Comparison of ENCODE assay signal across 21 mouse cellular contexts in genomic region chr1:152039588-152039987, GRCm38 (mm10). TPM values are rescaled to one million over a fixed set of nuclear protein-coding genes. Genes with fewer than 3 reads are reported as not detected.
DNase-seq lines count a peak whose midpoint lies in the region; ATAC-seq and TF ChIP-seq lines count a peak whose summit lies in the region.
"Had no signal": no experiment of that assay in that cellular context is flagged by ENCODE, and none has a peak within 500 bp of the region (broad histone marks: within the 10 kb centered on the region; RNA-seq: fewer than 3 reads in every experiment).

No protein-coding gene starts in this region.

- WGBS in forebrain, embryonic 13.5 days: 78% methylated on average over 8 of the region's 8 CpGs
- 92% methylated on average over 8 of the region's 8 CpGs for WGBS in forebrain, embryonic 11.5 days
- 37% methylated on average over 8 of the region's 8 CpGs for WGBS in lung, embryonic 14.5 days
- WGBS in intestine, embryonic 15.5 days: 41% methylated on average over 8 of the region's 8 CpGs
- 30% methylated on average over 8 of the region's 8 CpGs for WGBS in small intestine, adult 2 months

- H3K36me3 ChIP-seq in forebrain, embryonic 13.5 days (ENCODE audit: poor library complexity, severe bottlenecking): no peaks in the 10 kb centered on the region
- H3K36me3 ChIP-seq in forebrain, embryonic 11.5 days (ENCODE audit: control insufficient read depth, insufficient read depth, low read length): no peaks in the 10 kb centered on the region
- no peaks in the 10 kb centered on the region for H3K36me3 ChIP-seq in lung, embryonic 14.5 days (ENCODE audit: insufficient read depth)
- H3K36me3 ChIP-seq in intestine, embryonic 15.5 days: no peaks in the 10 kb centered on the region
- no peaks in the 10 kb centered on the region for H3K36me3 ChIP-seq in small intestine, adult 2 months (ENCODE audit: control insufficient read depth, insufficient read depth, low read length)
- H3K36me3 ChIP-seq: heart, embryonic 13.5 days; hindbrain, embryonic 13.5 days; midbrain, embryonic 12.5 days had no signal

- H3K4me2 ChIP-seq in forebrain, embryonic 13.5 days: no peak overlapping the region
- no peak overlapping the region for H3K4me2 ChIP-seq in forebrain, embryonic 11.5 days (ENCODE audit: low read depth, low read length, severe bottlenecking)
- no peak overlapping the region for H3K4me2 ChIP-seq in lung, embryonic 14.5 days
- H3K4me2 ChIP-seq in intestine, embryonic 15.5 days (replicated peaks): peak overlapping the region; percentile 14; the same call in 1 of the 2 replicates
- H3K4me2 ChIP-seq: heart, embryonic 13.5 days; hindbrain, embryonic 13.5 days; midbrain, embryonic 12.5 days had no signal

- TF ChIP-seq CTCF in lung, embryonic 14.5 days (IDR thresholded peaks at IDR 0.05; ENCODE audit: low read depth): no peak
- no peak for TF ChIP-seq CTCF in small intestine, adult 2 months (IDR thresholded peaks at IDR 0.05; ENCODE audit: extremely low read depth, insufficient read length, insufficient replicate concordance, low read depth, low read length)

- no peaks in the 10 kb centered on the region for H3K9me3 ChIP-seq in forebrain, embryonic 13.5 days (replicated peaks)
- H3K9me3 ChIP-seq in forebrain, embryonic 11.5 days (ENCODE audit: control insufficient read depth, low read length): no peaks in the 10 kb centered on the region
- H3K9me3 ChIP-seq in lung, embryonic 14.5 days (ENCODE audit: low read depth, low read length): no peaks in the 10 kb centered on the region
- no peaks in the 10 kb centered on the region for H3K9me3 ChIP-seq in intestine, embryonic 15.5 days
- H3K9me3 ChIP-seq: heart, embryonic 13.5 days; hindbrain, embryonic 13.5 days; midbrain, embryonic 12.5 days had no signal

- TF ChIP-seq POLR2A in small intestine, adult 2 months (IDR thresholded peaks at IDR 0.05; ENCODE audit: low read depth, low read length): no peak

- 0 out of 2 replicates have a peak overlapping the region, but pooled peaks have one; percentile 0 for H3K27ac ChIP-seq in forebrain, embryonic 13.5 days
- no peak overlapping the region for H3K27ac ChIP-seq in forebrain, embryonic 11.5 days (ENCODE audit: low read depth, low read length)
- H3K27ac ChIP-seq in lung, embryonic 14.5 days (ENCODE audit: low read depth): no peak overlapping the region
- H3K27ac ChIP-seq in intestine, embryonic 15.5 days: peak overlapping the region; percentile 41; the same call in 1 of the 2 replicates
- H3K27ac ChIP-seq in small intestine, adult 2 months (ENCODE audit: insufficient read depth, low read depth, low read length): peak overlapping the region; percentile 69
- H3K27ac ChIP-seq: heart, adult 2 months; heart, embryonic 13.5 days; hindbrain, embryonic 13.5 days; midbrain, embryonic 12.5 days had no signal

- no peaks in the 10 kb centered on the region for H3K27me3 ChIP-seq in forebrain, embryonic 13.5 days
- H3K27me3 ChIP-seq in forebrain, embryonic 11.5 days (ENCODE audit: control insufficient read depth, insufficient read depth, low read length): no peaks in the 10 kb centered on the region
- no peaks in the 10 kb centered on the region for H3K27me3 ChIP-seq in lung, embryonic 14.5 days (ENCODE audit: insufficient read depth, low read length)
- H3K27me3 ChIP-seq in intestine, embryonic 15.5 days (replicated peaks): no peaks in the 10 kb centered on the region
- H3K27me3 ChIP-seq in small intestine, adult 2 months (ENCODE audit: control insufficient read depth, insufficient read depth, low read length): no peaks in the 10 kb centered on the region
- H3K27me3 ChIP-seq: heart, embryonic 13.5 days; hindbrain, embryonic 13.5 days; midbrain, embryonic 12.5 days had no signal

- no peak for DNase-seq in forebrain, embryonic 11.5 days (ENCODE audit: low spot score)
- peak; percentile 41 for DNase-seq in lung, embryonic 14.5 days
- DNase-seq in lung, postnatal 10 days: no peak
- DNase-seq in testis, postnatal 10 days (ENCODE audit: low spot score): no peak
- no peak for DNase-seq in cerebellum, postnatal 36 days
- DNase-seq: cerebellum, adult 11-12 months; cerebellum, postnatal 25 days; gastrocnemius, postnatal 14 days; heart, adult 2 months; heart, postnatal 36 days; kidney, postnatal 25 days; right cerebral cortex, postnatal 25 days; thymus, adult 2 months; thymus, postnatal 4 days had no signal

- H3K4me3 ChIP-seq in forebrain, embryonic 13.5 days: no peak overlapping the region
- no peak overlapping the region for H3K4me3 ChIP-seq in forebrain, embryonic 11.5 days (ENCODE audit: low read depth, low read length)
- no peak overlapping the region for H3K4me3 ChIP-seq in lung, embryonic 14.5 days (ENCODE audit: low read depth, low read length)
- no peak overlapping the region for H3K4me3 ChIP-seq in intestine, embryonic 15.5 days (replicated peaks)
- H3K4me3 ChIP-seq in small intestine, adult 2 months (ENCODE audit: low read depth, low read length): no peak overlapping the region
- H3K4me3 ChIP-seq: heart, adult 2 months; heart, embryonic 13.5 days; hindbrain, embryonic 13.5 days; midbrain, embryonic 12.5 days had no signal

- no peak overlapping the region for H3K9ac ChIP-seq in forebrain, embryonic 13.5 days
- no peak overlapping the region for H3K9ac ChIP-seq in forebrain, embryonic 11.5 days (ENCODE audit: low read length)
- no peak overlapping the region for H3K9ac ChIP-seq in lung, embryonic 14.5 days
- no peak overlapping the region for H3K9ac ChIP-seq in intestine, embryonic 15.5 days
- H3K9ac ChIP-seq: heart, embryonic 13.5 days; hindbrain, embryonic 13.5 days; midbrain, embryonic 12.5 days had no signal

- peaks cover 43% of the 10 kb centered on the region for H3K4me1 ChIP-seq in forebrain, embryonic 13.5 days
- no peaks in the 10 kb centered on the region for H3K4me1 ChIP-seq in forebrain, embryonic 11.5 days (replicated peaks; ENCODE audit: control insufficient read depth, insufficient read depth, low read length)
- peaks cover 7% of the 10 kb centered on the region for H3K4me1 ChIP-seq in lung, embryonic 14.5 days (ENCODE audit: insufficient read depth)
- peaks cover 23% of the 10 kb centered on the region for H3K4me1 ChIP-seq in intestine, embryonic 15.5 days (replicated peaks)
- peaks cover 26% of the 10 kb centered on the region for H3K4me1 ChIP-seq in small intestine, adult 2 months (ENCODE audit: control insufficient read depth, insufficient read depth, insufficient read length, low read length)

- ATAC-seq in forebrain, embryonic 13.5 days: no peak
- no peak for ATAC-seq in forebrain, embryonic 11.5 days (replicated peaks; ENCODE audit: low FRiP score)
- ATAC-seq in lung, embryonic 14.5 days (ENCODE audit: insufficient read depth): peak; percentile 52; the same call in 1 of the 2 replicates
- ATAC-seq in intestine, embryonic 15.5 days: peak; percentile 63
- ATAC-seq: inflammation-experienced regulatory T-cells, adult 6 months had no signal

RNA-seq across cellular contexts. Expression of gene 1700025G04Rik, which starts 50.3 kb away (rescaled TPM):
- polyA plus RNA-seq in forebrain, embryonic 13.5 days (2015; fragmentation: Nextera tagmentation; extraction: Ambion mirVana): 29.1 and 31.5 TPM in 2 replicates
- 25.6 and 28.7 TPM in 2 replicates for polyA plus RNA-seq in forebrain, embryonic 11.5 days (2014; fragmentation: Nextera tagmentation; extraction: Ambion mirVana)
- polyA plus RNA-seq in lung, embryonic 14.5 days (2014; fragmentation: Nextera tagmentation; extraction: Ambion mirVana): 24.9 and 27.4 TPM in 2 replicates
- 31.1 and 32.8 TPM in 2 replicates for polyA plus RNA-seq in intestine, embryonic 15.5 days (2015; fragmentation: Nextera tagmentation; extraction: Ambion mirVana)
- polyA plus RNA-seq in small intestine, adult 2 months (2012; rRNA removed): 0.47 and 1.8 TPM in 2 replicates

Comparison
In these comparisons a context has a peak if more than half of its experiments do, and no peak if none do; other contexts are left out.
1. H3K27ac ChIP-seq: peak in forebrain, embryonic 13.5 days (single experiment), intestine, embryonic 15.5 days (single experiment) and small intestine, adult 2 months (single experiment); none in forebrain, embryonic 11.5 days (single experiment) and lung, embryonic 14.5 days (single experiment).
2. ATAC-seq: peak in lung, embryonic 14.5 days (single experiment) and intestine, embryonic 15.5 days (single experiment); none in forebrain, embryonic 13.5 days (single experiment) and forebrain, embryonic 11.5 days (single experiment).